Mouse (Mus musculus) small intestine, adult 2 months (tissue): ENCODE data around the gene Kirrel3.

Source experiments
- CTCF ChIP-seq: fragments of 200-500 bp; IDR thresholded peaks from 2 replicates; pipeline ENCODE4 v1.5.1; 2012; ENCODE audit warnings: low read depth, mild to moderate bottlenecking, control low read depth, inconsistent platforms, low read length, moderate library complexity, mixed read lengths; ENCODE audit not compliant: insufficient replicate concordance, insufficient read length; ENCODE audit errors: extremely low read depth
- POLR2A ChIP-seq: fragments of 200-500 bp; IDR thresholded peaks from 2 replicates; pipeline ENCODE4 v1.6.1; 2012; ENCODE audit warnings: low read depth, mild to moderate bottlenecking, control low read depth, inconsistent platforms, low read length, moderate library complexity

DNA sequence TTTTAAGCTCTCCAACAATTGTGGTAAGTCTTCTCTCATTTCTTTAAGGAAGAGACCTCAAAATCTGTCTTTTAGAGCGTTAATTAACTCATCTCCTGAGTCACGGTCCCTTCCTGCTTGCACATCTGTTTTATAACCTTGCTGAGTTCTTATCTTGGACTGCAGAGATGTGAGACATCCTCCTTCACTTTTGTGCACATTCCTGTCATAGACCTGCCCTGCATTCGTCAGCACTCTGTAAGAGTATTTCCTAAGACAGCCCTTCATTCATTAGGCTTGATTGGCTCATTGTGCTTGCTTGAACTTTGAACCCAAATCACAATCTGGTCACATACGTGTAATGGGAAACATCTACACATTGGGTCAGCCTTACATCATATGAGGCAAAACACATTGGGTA lies 114.6 kb downstream of the Kirrel3 start:
- TF ChIP-seq POLR2A (no peak), CTCF (no peak)
